Comparison of ENCODE assay signal across 7 mouse cellular contexts in genomic region chr12:73537499-73538138, GRCm38 (mm10). TPM values are rescaled to one million over a fixed set of nuclear protein-coding genes. Genes with fewer than 3 reads are reported as not detected.
A peak's percentile ranks its signal among the peaks of the same experiment; 100 is the strongest.
DNase-seq lines count a peak whose midpoint lies in the region; ATAC-seq and TF ChIP-seq lines count a peak whose summit lies in the region.

No protein-coding gene starts in this region.

- peak overlapping the region; percentile 32; the same call in 1 of the 2 replicates for H3K4me3 ChIP-seq in ES-Bruce4 (ENCODE audit: low read depth, low read length)
- H3K4me3 ChIP-seq in heart, embryonic 14.5 days (ENCODE audit: control insufficient read depth in 1 of 2, insufficient read depth in 1 of 2, low read depth in 1 of 2, low read length in 2 of 2): peak overlapping the region; percentile 27 to 31

- TF ChIP-seq EP300 in ES-Bruce4 (IDR thresholded peaks at IDR 0.05; ENCODE audit: insufficient read depth, low read depth, low read length): no peak

- no peak for ATAC-seq in heart, embryonic 14.5 days (ENCODE audit: insufficient number of reproducible peaks, insufficient read depth, low FRiP score, low read depth)
- peak; percentile 51; the same call in 1 of the 2 replicates for ATAC-seq in megakaryocyte, adult 5-6 weeks (ENCODE audit: poor library complexity, severe bottlenecking)
- ATAC-seq in frontal cortex, adult (ENCODE audit: low TSS enrichment): no peak

- no peak overlapping the region for H3K27ac ChIP-seq in ES-Bruce4 (ENCODE audit: insufficient read depth, low read length)
- no peak overlapping the region for H3K27ac ChIP-seq in heart, embryonic 14.5 days (replicated peaks in 1 of 2; ENCODE audit: control insufficient read depth in 1 of 2, insufficient read depth in 1 of 2, low read depth in 2 of 2, low read length in 2 of 2)

- TF ChIP-seq POLR2A in ES-Bruce4 (IDR thresholded peaks at IDR 0.05; ENCODE audit: insufficient read depth, low read length): no peak

- WGBS in heart, embryonic 14.5 days: 26% methylated on average over 17 of the region's 17 CpGs

- H3K4me2 ChIP-seq in heart, embryonic 14.5 days (ENCODE audit: low read length): peak overlapping the region; percentile 57

- no peaks in the 10 kb centered on the region for H3K27me3 ChIP-seq in ES-Bruce4 (ENCODE audit: control insufficient read depth, insufficient read depth, low read length, poor library complexity, severe bottlenecking)
- peaks cover 14% of the 10 kb centered on the region for H3K27me3 ChIP-seq in heart, embryonic 14.5 days (ENCODE audit: control insufficient read depth, insufficient read depth, low read length)

- DNase-seq in ZHBTc4 (ENCODE audit: low read depth, low spot score): peak; percentile 95
- DNase-seq in kidney, postnatal 14 days: peak; percentile 46
- no peak for DNase-seq in cerebellum, postnatal 36 days

- no peaks in the 10 kb centered on the region for H3K36me3 ChIP-seq in ES-Bruce4 (ENCODE audit: control insufficient read depth, insufficient read depth, low read length, poor library complexity, severe bottlenecking)
- H3K36me3 ChIP-seq in heart, embryonic 14.5 days (ENCODE audit: control insufficient read depth, insufficient read depth, low read length): no peaks in the 10 kb centered on the region

- peak; percentile 51 for TF ChIP-seq CTCF in ES-Bruce4 (IDR thresholded peaks at IDR 0.05; ENCODE audit: low read depth, low read length)

- H3K9me3 ChIP-seq in ES-Bruce4 (replicated peaks; ENCODE audit: control insufficient read depth, insufficient read depth, low read length, poor library complexity, severe bottlenecking): no peaks in the 10 kb centered on the region
- no peaks in the 10 kb centered on the region for H3K9me3 ChIP-seq in heart, embryonic 14.5 days (ENCODE audit: control insufficient read depth, low read length)

- no peaks in the 10 kb centered on the region for H3K4me1 ChIP-seq in ES-Bruce4 (ENCODE audit: control insufficient read depth, insufficient read depth, low read length)
- H3K4me1 ChIP-seq in heart, embryonic 14.5 days (ENCODE audit: control insufficient read depth in 2 of 2, insufficient read depth in 2 of 2, low read length in 2 of 2): peaks cover 0 to 2% of the 10 kb centered on the region in 2 experiments; a peak in 1 of 4 replicates

- no peak overlapping the region for H3K9ac ChIP-seq in ES-Bruce4 (ENCODE audit: low read depth, poor library complexity, severe bottlenecking)
- no peak overlapping the region for H3K9ac ChIP-seq in heart, embryonic 14.5 days (ENCODE audit: low read length)

RNA-seq across cellular contexts. Expression of gene Tmem30b, which starts 8.6 kb away (rescaled TPM):
- 13.5 and 14.7 TPM in 2 replicates for polyA plus RNA-seq in ES-Bruce4 (2011; ENCODE audit: insufficient read depth, insufficient read length, low read depth, missing spikeins)
- polyA plus RNA-seq in heart, embryonic 14.5 days (2014; fragmentation: Nextera tagmentation; extraction: Ambion mirVana): 0.11 and 0.27 TPM in 2 replicates
- total RNA-seq in megakaryocyte, adult 5-6 weeks (2015): 0.16 TPM in 1 of 2 replicates, not detected in the other
- not detected in 2 replicates for total RNA-seq in megakaryocyte, adult 5-6 weeks (2017)

RNA-seq across cellular contexts. Expression of gene Prkch, which starts 47.0 kb away (rescaled TPM):
- 1.5 and 1.8 TPM in 2 replicates for polyA plus RNA-seq in ES-Bruce4 (2011; ENCODE audit: insufficient read depth, insufficient read length, low read depth, missing spikeins)
- polyA plus RNA-seq in heart, embryonic 14.5 days (2014; fragmentation: Nextera tagmentation; extraction: Ambion mirVana): 14.3 and 16.5 TPM in 2 replicates
- total RNA-seq in megakaryocyte, adult 5-6 weeks (2015): 15.5 and 15.6 TPM in 2 replicates
- total RNA-seq in megakaryocyte, adult 5-6 weeks (2017): 14.0 and 14.1 TPM in 2 replicates

Comparison
In these comparisons a context has a peak if more than half of its experiments do, and no peak if none do; other contexts are left out.
1. DNase-seq: peak in ZHBTc4 (single experiment) and kidney, postnatal 14 days (single experiment); none in cerebellum, postnatal 36 days (0 of 2).
2. RNA of gene Tmem30b, which starts 8.6 kb away (polyA plus RNA-seq): 13.5 to 14.7 TPM in ES-Bruce4; 0.11 to 0.27 TPM in heart, embryonic 14.5 days; every median in the first group is over 10 times any median in the second.